Mouse (Mus musculus) kidney, embryonic 16.5 days (tissue): ENCODE data around the gene Arhgap31. TPM values are rescaled to one million over a fixed set of nuclear protein-coding genes. Genes with fewer than 3 reads are reported as not detected.
"Not testable (repeated sequence)": the region's sequence is repeated elsewhere in the genome, so short reads cannot be mapped to it uniquely, and the experiment has no call there.

Experiments
- ATAC-seq: fragments of 200-750 bp; cut with Nextera tagmentation; 2 replicates; pipeline ENCODE4 v1.8.0; 2017; ENCODE audit warnings: moderate TSS enrichment; ENCODE audit not compliant: low FRiP score, low TSS enrichment
- H3K27ac ChIP-seq: fragments of 300-500 bp; sonication (generic); 2 replicates; pipeline ENCODE4 v1.5.1; 2014; ENCODE audit warnings: low read length
- H3K27me3 ChIP-seq: fragments of 300-500 bp; sonication (generic); 2 replicates; pipeline ENCODE4 v1.6.1; 2014; ENCODE audit warnings: low read length, control low read depth, mixed read lengths; ENCODE audit not compliant: insufficient read depth
- H3K36me3 ChIP-seq: fragments of 300-500 bp; sonication (generic); 2 replicates; pipeline ENCODE4 v1.6.1; 2014; ENCODE audit warnings: low read length, control low read depth, mixed read lengths; ENCODE audit not compliant: insufficient read depth
- H3K4me1 ChIP-seq: fragments of 300-500 bp; sonication (generic); 2 replicates; pipeline ENCODE4 v1.6.1; 2014; ENCODE audit warnings: low read length, control low read depth, mixed read lengths; ENCODE audit not compliant: insufficient read depth
- H3K4me2 ChIP-seq: fragments of 300-500 bp; sonication (generic); replicated peaks from 2 replicates; pipeline ENCODE4 v1.6.1; 2014; ENCODE audit warnings: low read depth, low read length
- H3K4me3 ChIP-seq: fragments of 300-500 bp; sonication (generic); 2 replicates; pipeline ENCODE4 v1.5.1; 2014; ENCODE audit warnings: mild to moderate bottlenecking, low read length
- H3K9ac ChIP-seq: fragments of 300-500 bp; sonication (generic); replicated peaks from 2 replicates; pipeline ENCODE4 v1.6.1; 2014; ENCODE audit warnings: low read length
- H3K9me3 ChIP-seq: fragments of 300-500 bp; sonication (generic); 2 replicates; pipeline ENCODE4 v1.6.1; 2016; ENCODE audit warnings: low read length, control low read depth
- WGBS: fragments of 180-500 bp; shearing (Covaris S2); extraction: QIAGEN DNeasy Blood & Tissue Kit; methylation state at CpG from one replicate; pipeline ENCODE4 v1.1.7; 2014; 5-methylcytosine and 5-hydroxymethylcytosine counted together
- polyA plus RNA-seq: library from polyadenylated mRNA; unstranded; fragments of >200 nt; fragmentation: Nextera tagmentation; extraction: Ambion mirVana; gene quantifications from 2 replicates; pipeline ENCODE4 v1.2.1, GENCODE M21; 2015

The Arhgap31 gene
- polyA plus RNA-seq, 1 experiment from 2014 or later, result 10.8 TPM

- ATAC-seq, result no peak
- Histone ChIP-seq H3K27ac (no peak overlapping the region; the same call in 1 of the 2 replicates), H3K4me2 (peak overlapping the region; percentile 38), H3K27me3 (no peaks in the 10 kb centered on the region), H3K9ac (no peak overlapping the region), H3K9me3 (no peaks in the 10 kb centered on the region), H3K4me3 (no peak overlapping the region; the same call in 1 of the 2 replicates), H3K36me3 (no peaks in the 10 kb centered on the region), H3K4me1 (peaks cover 12% of the 10 kb centered on the region)
- WGBS, result 41% methylated on average over 8 of the region's 8 CpGs
Observed at GRCm38 (mm10) chr16:38678853-38679252, 34.2 kb downstream of the Arhgap31 start.

GRCm38 (mm10) chr16:38677941-38678340 lies 35.1 kb downstream of the Arhgap31 start:
- H3K4me1 ChIP-seq, result peaks cover 12% of the 10 kb centered on the region
- not testable (repeated sequence) for ATAC-seq, H3K4me3 ChIP-seq, H3K9ac ChIP-seq, H3K27me3 ChIP-seq, H3K9me3 ChIP-seq, H3K4me2 ChIP-seq, H3K27ac ChIP-seq, H3K36me3 ChIP-seq
- WGBS, result 65% methylated on average over 2 of the region's 2 CpGs

DNA sequence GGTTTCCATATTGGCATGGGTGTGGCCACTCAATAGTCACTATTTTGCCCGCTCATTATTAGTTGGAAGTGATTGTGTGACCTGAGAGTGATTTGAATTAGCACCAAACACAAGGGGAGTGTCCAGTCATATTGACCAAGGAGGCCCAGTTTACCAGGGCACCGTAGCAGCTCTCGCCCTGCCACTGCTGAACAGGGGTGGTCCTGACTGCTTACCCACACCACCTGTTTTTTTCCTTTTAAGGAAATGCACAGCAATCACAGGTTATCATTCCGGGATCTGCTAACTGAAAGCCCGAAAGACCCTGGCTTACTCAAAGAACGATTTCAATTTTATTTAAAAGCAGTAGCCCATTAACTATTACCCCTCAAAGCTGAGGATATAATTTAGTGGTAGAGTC lies 35.9 kb downstream of the Arhgap31 start:
- H3K4me1 ChIP-seq, result peaks cover 15% of the 10 kb centered on the region
- H3K27me3 ChIP-seq, result no peaks in the 10 kb centered on the region
- no peak overlapping the region for H3K27ac ChIP-seq
- H3K9ac ChIP-seq, result no peak overlapping the region
- 87% methylated on average over 6 of the region's 6 CpGs for WGBS
- H3K4me3 ChIP-seq, result no peak overlapping the region
- no peaks in the 10 kb centered on the region for H3K36me3 ChIP-seq
- no peak overlapping the region for H3K4me2 ChIP-seq
- H3K9me3 ChIP-seq, result no peaks in the 10 kb centered on the region
- ATAC-seq, result no peak

GRCm38 (mm10) chr16:38676647-38677046 lies 36.4 kb downstream of the Arhgap31 start:
- H3K4me3 ChIP-seq, result no peak overlapping the region
- H3K4me2 ChIP-seq, result no peak overlapping the region
- no peaks in the 10 kb centered on the region for H3K27me3 ChIP-seq
- peaks cover 19% of the 10 kb centered on the region for H3K4me1 ChIP-seq
- 93% methylated on average over 4 of the region's 4 CpGs for WGBS
- no peaks in the 10 kb centered on the region for H3K36me3 ChIP-seq
- H3K9ac ChIP-seq, result no peak overlapping the region
- no peak for ATAC-seq
- H3K27ac ChIP-seq, result no peak overlapping the region
- no peaks in the 10 kb centered on the region for H3K9me3 ChIP-seq

GRCm38 (mm10) chr16:38675600-38676335 lies 37.3 kb downstream of the Arhgap31 start:
- H3K4me1 ChIP-seq, result peaks cover 19% of the 10 kb centered on the region
- H3K9ac ChIP-seq, result no peak overlapping the region
- no peaks in the 10 kb centered on the region for H3K27me3 ChIP-seq
- H3K4me2 ChIP-seq, result no peak overlapping the region
- H3K4me3 ChIP-seq, result no peak overlapping the region
- no peaks in the 10 kb centered on the region for H3K9me3 ChIP-seq
- H3K36me3 ChIP-seq, result no peaks in the 10 kb centered on the region
- no peak overlapping the region for H3K27ac ChIP-seq
- WGBS, result 66% methylated on average over 7 of the region's 9 CpGs
- ATAC-seq, result no peak

- no peak for ATAC-seq
- Histone ChIP-seq H3K27me3 (no peaks in the 10 kb centered on the region), H3K4me3 (no peak overlapping the region), H3K36me3 (no peaks in the 10 kb centered on the region), H3K9ac (no peak overlapping the region), H3K9me3 (no peaks in the 10 kb centered on the region), H3K4me2 (no peak overlapping the region), H3K27ac (no peak overlapping the region), H3K4me1 (peaks cover 19% of the 10 kb centered on the region)
- 87% methylated on average over 11 of the region's 11 CpGs for whole genome bisulfite sequencing
Observed at GRCm38 (mm10) chr16:38674891-38675290, 38.2 kb downstream of the Arhgap31 start.

DNA sequence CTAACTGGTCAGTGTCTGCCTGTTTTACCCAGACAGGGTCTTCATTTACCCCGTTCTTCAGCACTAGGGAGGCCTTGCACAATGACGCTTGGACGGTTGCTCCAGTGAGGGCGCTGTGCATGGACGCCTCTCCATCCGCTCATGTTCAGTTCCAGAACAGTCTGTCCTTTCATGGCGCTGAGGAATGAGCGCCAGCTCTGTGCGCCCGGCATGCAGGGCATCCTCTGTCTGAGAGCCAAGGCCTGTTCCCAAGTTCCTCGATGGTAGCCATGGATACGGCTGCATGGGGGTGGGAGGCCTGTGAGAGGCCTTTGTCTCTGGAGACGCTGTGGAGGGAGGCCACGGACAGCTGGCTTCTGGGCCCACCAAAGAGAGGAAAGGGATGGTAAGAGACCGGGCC lies 39.6 kb downstream of the Arhgap31 start:
- Histone ChIP-seq H3K4me1 (0 out of 2 replicates have a peak, but pooled peaks cover 7% of the 10 kb centered on the region), H3K27me3 (no peaks in the 10 kb centered on the region), H3K36me3 (no peaks in the 10 kb centered on the region), H3K27ac (no peak overlapping the region), H3K9me3 (no peaks in the 10 kb centered on the region), H3K4me2 (no peak overlapping the region), H3K9ac (no peak overlapping the region), H3K4me3 (no peak overlapping the region)
- ATAC-seq, result no peak; the same call in 1 of the 2 replicates
- WGBS, result 84% methylated on average over 15 of the region's 15 CpGs

GRCm38 (mm10) chr16:38672947-38673346 lies 40.1 kb downstream of the Arhgap31 start:
- Histone ChIP-seq H3K9ac (no peak overlapping the region), H3K4me3 (no peak overlapping the region), H3K36me3 (no peaks in the 10 kb centered on the region), H3K27ac (no peak overlapping the region), H3K27me3 (no peaks in the 10 kb centered on the region), H3K4me1 (0 out of 2 replicates have a peak, but pooled peaks cover 7% of the 10 kb centered on the region), H3K4me2 (no peak overlapping the region), H3K9me3 (no peaks in the 10 kb centered on the region)
- ATAC-seq, result no peak
- WGBS, result 91% methylated on average over 7 of the region's 7 CpGs

- no peak overlapping the region for H3K4me3 ChIP-seq
- no peak for ATAC-seq
- no peaks in the 10 kb centered on the region for H3K27me3 ChIP-seq
- H3K9me3 ChIP-seq, result no peaks in the 10 kb centered on the region
- no peak overlapping the region for H3K4me2 ChIP-seq
- no peaks in the 10 kb centered on the region for H3K36me3 ChIP-seq
- H3K4me1 ChIP-seq, result 0 out of 2 replicates have a peak, but pooled peaks cover 7% of the 10 kb centered on the region
- H3K9ac ChIP-seq, result no peak overlapping the region
- WGBS, result 57% methylated on average over 5 of the region's 5 CpGs
- no peak overlapping the region for H3K27ac ChIP-seq
Observed at GRCm38 (mm10) chr16:38672370-38672769, 40.7 kb downstream of the Arhgap31 start.

DNA sequence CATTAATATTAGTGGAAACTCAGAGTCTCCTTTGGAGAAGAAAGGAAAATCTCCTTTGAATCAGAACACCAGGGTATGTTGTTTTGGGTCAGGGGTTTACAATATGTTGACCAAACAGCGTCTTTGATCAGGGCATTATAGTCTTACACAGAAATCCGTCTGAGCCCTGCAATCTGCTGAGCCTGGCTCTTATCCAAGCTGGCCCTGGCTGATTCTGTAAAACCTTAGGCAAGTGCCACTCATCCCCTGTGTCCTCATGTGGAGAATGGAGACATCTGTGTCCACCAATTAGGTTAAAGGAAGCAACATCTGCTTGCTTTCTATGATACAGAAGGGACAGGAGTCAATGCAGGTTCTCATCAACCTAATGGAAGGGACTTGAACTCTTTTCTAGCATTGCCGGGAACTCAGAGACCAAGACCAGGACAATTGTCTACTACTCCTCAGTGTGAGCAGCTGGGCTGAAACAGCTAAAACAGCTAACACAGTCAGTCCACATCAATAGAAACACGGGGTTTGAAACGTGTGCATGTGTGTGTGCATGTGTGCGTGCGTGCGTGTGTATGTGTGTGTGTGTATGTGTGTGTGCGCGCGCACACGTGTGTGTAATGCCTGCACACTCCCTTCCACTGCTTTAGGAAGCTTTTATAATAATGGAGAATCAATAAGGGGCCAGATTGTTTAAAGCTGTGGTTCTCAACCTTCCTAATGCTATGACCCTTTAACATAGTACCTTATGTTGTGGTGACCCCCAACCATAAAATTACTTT lies 42.3 kb downstream of the Arhgap31 start:
- 86% methylated on average over 12 of the region's 12 CpGs for WGBS
- Histone ChIP-seq H3K4me3 (no peak overlapping the region), H3K27me3 (no peaks in the 10 kb centered on the region), H3K27ac (no peak overlapping the region), H3K36me3 (no peaks in the 10 kb centered on the region), H3K9ac (no peak overlapping the region), H3K4me1 (peaks cover 9% of the 10 kb centered on the region; the same call in 1 of the 2 replicates), H3K9me3 (no peaks in the 10 kb centered on the region), H3K4me2 (no peak overlapping the region)
- no peak for ATAC-seq
